Mouse (Mus musculus) adrenal gland, postnatal 4 days (tissue): ENCODE data around the gene Smyd4. TPM values are rescaled to one million over a fixed set of nuclear protein-coding genes. Genes with fewer than 3 reads are reported as not detected.

Experiments
- DNase-seq, 2 experiments: peaks; one replicate each; pipeline ENCODE4 v3.0.0; 2021 to 2022; ENCODE audit warnings: low spot score in 2 of 2, mixed read lengths in 2 of 2
- long read RNA-seq, 2 experiments: library from polyadenylated mRNA; stranded (forward); transcript quantifications; one replicate each; pipeline ENCODE4 v2.0.0; 2021
- total RNA-seq, 2 experiments: library from RNA; stranded (reverse); gene quantifications; 2 replicates each; pipeline ENCODE4 v1.2.3; 2021

Smyd4 gene
- 10 to 100 TPM; 11.4 to 12.3 TPM for total RNA-seq
- long read RNA-seq, experiment 1, partial matches to known transcripts: 4 of 9 reads
- long read RNA-seq, experiment 1, other reads (novel, unspliced or antisense): 4 of 9 reads
- long read RNA-seq, experiment 2, transcript Smyd4-201 (11 exons, 3,517 nt): major isoform, 8 of 20 reads
- long read RNA-seq, experiment 2, partial matches to known transcripts: 6 of 20 reads
- long read RNA-seq, experiment 2, other reads (novel, unspliced or antisense): 5 of 20 reads

DNA sequence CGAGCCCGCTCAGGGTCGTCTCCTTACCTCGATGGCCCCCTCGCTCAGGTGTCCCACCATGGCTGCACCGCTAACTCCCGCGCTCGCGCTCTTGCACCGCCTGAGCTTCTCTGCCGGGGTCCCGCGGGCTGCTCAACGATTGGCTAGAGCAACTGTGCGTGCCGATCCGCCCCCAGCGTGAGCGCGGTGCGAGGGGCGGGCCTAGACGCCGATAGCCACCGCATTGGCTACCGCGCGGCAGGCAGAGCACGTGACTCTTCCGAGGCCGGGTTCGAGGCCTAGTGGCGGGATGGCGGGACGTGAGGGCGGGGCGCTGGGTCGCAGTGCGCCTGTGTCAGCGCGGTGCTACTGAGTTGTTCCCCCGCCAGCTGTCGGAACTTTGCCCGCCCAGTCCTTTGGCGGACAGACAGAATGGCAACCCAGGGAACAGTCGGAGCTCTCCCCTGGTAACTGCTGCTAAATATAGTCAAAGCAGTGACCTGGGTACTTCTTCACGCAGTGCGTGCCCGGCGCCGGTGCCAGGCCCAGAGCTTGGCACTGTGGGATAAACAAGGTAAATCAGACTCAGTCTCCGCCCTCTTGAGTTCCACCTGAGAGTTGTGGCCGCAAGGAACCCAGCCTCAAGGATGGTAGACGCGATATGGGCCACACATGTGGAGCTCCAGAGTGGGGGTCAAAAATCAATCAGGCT, at the start of gene Smyd4, which contains the start of gene Rpa1:
Smyd4 (plus strand) TSS at position 235 of the 691 bp plus-strand sequence.
Rpa1 (minus strand) TSS at position 126 of the 691 bp plus-strand sequence.
- peak; percentile 88 to 90 for DNase-seq

DNA sequence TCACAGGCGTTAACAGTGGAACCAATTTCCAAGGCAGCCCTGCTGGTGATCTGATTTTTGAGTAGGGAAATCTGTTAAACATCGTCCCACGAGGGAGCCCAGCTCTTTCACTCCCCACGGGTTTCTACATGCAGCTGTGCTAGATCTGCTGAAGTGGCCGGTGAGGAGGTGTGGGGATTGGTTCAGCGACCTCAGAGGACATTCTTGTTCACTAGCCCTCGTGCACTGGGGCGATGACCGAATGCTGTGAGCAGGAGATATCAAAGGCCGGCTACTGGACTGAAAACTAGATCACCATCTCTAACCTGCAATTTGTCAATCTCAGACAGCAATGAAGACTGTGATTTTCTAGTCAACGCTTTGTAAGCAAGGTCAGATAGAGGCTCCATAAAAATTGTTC, 49.7 kb upstream of the Smyd4 start:
- DNase-seq: no peak

- no peak for DNase-seq
These were observed 48.4 kb upstream of the Smyd4 start for GRCm38 (mm10) chr11:75299786-75300185.

DNA sequence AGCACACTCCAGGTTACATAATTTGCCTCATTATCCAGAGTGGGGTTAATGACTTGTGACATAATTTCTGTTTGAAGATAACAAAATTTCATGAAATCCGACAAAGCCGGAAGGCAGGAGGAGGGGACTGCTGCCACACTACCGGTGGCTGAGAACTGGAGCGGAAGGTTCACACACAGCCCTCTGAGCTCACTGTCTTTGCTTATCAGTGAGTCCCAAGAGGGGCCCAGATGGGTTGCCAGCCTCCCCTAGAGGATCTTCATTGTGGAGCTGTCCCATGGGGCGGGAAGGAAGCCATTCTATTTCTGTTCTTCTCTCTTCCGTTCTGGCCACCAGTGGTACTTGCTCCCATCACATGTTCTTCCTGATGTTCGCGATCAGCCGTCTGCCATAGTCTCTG, 47.3 kb upstream of the Smyd4 start:
- no peak for DNase-seq

DNA sequence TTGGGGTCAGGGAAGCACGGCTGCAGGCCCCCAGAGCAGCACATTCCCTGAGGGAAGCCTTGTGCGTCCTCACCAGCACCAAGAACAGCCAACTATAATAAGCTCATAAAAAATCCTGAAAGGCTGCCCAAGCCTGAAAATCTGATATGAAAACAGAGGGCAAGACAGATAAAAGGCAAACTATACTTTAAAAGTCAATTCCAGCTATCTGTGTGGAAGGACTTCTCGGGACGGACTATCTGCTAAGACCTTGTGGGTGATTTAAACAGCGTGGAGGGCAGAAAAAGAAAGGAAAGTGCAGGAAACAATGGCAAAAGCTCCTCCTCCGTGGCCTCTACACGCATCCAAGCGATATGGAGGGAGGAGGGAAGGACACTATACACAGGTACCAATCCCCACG, 43.4 kb upstream of the Smyd4 start:
- no peak for DNase-seq

GRCm38 (mm10) chr11:75308650-75309049, 39.6 kb upstream of the Smyd4 start:
- no peak for DNase-seq

- no peak for DNase-seq
These were observed 37.4 kb upstream of the Smyd4 start for GRCm38 (mm10) chr11:75310813-75311212.

GRCm38 (mm10) chr11:75311751-75312150, 36.5 kb upstream of the Smyd4 start:
- no peak for DNase-seq

DNA sequence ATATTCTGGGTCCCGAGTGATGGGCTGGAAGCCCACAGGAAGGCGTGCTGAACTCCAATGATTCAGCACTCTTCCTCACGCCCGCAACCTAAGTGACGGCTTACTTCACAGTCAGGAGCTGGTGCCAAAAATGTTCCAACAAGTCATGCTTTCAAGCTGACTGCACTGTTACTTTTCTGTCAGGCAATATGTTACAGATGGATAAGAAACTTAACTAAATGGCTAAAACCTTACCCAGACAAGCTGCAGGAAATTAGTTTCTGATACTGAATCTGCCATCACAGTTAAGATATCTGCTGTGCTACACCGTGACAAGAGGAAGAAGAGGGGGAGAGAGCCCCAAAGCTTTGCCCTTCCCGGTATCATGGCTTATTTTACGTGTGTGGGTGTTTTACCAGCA, 34.4 kb upstream of the Smyd4 start:
- no peak for DNase-seq

DNA sequence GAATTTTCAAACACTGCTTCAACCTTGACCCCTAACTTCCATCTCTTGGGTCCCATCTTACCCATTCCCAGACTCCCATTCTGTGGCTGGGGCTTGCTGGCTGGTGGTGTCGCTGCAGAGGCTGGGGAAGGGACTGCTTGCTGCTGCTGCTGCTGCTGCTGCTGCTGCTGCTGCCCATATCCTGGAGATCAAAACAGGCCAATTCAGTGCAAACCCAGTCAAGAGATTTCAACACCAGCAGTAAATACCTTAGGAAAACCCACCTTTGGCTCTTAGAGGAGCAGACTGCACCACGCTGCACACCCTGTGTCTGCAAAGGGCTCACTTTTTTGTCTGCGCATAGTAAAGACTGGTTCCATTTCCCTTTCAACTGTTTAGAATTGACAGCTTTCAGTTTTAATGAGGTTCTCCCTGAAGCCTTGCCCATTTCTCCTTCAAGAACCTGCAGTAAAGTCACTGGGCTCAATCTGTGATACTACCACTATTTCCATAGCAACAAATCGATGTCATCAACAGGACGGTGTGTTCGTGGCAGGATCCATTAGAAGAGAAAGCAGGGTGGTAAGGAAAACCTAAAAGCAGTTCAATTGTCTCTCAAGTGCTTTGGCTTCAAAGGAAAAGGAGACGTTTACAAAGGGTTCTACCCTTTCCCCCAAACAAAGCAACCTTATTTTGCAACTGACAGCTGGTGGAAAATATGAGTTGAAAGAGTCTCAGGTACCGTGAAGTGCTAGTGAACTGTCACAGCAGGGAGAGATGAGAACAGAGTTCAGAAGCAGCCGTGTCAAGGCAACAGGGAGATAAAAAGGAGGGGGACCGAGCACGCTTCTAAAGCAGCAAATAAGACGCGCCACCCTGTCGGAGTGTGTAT, 29.6 kb upstream of the Smyd4 start:
- no peak for DNase-seq

DNA sequence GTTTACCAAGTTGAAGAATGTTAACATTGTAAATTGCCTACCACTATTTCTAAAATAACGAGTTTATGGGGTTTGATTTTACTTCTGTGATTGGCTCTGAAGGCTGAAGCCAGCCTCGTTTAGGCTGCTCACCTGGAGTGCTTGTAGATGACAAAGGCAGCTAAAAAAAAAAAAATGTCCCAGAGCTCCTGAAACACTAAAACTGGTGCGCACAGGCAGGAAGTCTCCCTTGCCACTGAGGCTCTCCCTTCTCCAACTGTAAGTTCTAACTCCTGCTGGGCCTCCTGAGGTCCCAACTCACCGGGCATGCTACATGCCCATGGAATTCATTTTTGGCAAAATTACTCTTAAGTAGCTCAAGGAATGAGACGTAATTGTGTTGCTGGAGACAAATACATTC, 29.0 kb upstream of the Smyd4 start:
- no peak for DNase-seq

- no peak for DNase-seq
These were observed 24.9 kb upstream of the Smyd4 start for GRCm38 (mm10) chr11:75323326-75323737.

GRCm38 (mm10) chr11:75324433-75324832, 23.8 kb upstream of the Smyd4 start:
- DNase-seq: no peak

- no peak for DNase-seq
These were observed 22.9 kb upstream of the Smyd4 start for GRCm38 (mm10) chr11:75325116-75325968.

GRCm38 (mm10) chr11:75325969-75326311, 22.3 kb upstream of the Smyd4 start:
- no peak for DNase-seq

DNA sequence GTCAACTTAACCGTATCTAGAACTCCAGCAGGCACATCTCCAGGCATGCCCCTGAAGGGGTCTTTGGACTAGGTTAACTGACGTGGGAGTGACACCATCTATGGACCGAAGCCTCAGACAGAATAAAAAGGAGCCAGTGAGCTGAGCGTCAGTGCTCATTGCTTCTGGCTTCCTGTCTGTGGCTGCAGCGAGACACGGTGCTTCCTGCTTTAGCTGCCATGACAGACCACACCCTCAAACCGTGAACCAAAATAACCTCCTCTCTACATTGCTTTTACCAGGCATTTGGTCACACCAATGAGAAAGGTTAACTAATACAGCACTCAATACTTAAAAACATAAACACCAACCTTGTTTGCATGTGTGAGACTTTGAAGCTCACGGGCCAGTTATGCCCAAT, 11.6 kb upstream of the Smyd4 start:
- no peak for DNase-seq

GRCm38 (mm10) chr11:75337246-75337645, 11.0 kb upstream of the Smyd4 start:
- DNase-seq: no peak

GRCm38 (mm10) chr11:75340076-75340475, 8.2 kb upstream of the Smyd4 start:
- no peak for DNase-seq

DNA sequence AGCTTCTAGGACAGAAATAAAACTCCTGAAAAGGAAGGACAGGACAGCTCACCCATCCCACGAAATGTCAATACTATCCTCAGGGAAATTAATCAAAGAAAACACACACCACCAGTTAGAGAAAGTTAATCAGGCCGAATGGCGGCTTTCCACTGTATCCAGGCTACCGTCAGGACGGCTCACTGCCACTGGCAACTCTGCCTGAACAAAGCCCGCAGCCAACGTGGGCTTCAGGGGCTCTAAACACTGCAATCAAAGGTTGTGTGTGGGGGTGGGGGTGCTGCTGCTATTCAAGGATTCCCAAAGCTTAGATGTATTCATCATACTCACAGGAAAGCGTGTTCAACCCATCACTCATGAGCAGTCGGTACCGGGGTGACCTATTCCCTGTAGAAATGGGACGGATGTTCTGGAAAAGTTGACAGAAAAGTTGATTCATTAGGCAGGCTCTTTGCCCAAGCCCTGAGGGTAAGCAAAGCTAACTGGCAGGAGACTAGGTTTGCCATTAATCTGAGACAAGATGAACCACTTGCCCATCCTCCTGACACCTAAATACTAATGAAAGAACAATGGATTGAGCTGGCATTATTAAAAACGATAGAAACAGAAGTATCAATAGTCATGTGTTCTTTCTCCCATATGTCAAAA, 7.4 kb upstream of the Smyd4 start:
- DNase-seq: no peak

GRCm38 (mm10) chr11:75343096-75343495, 5.1 kb upstream of the Smyd4 start:
- no peak for DNase-seq

DNA sequence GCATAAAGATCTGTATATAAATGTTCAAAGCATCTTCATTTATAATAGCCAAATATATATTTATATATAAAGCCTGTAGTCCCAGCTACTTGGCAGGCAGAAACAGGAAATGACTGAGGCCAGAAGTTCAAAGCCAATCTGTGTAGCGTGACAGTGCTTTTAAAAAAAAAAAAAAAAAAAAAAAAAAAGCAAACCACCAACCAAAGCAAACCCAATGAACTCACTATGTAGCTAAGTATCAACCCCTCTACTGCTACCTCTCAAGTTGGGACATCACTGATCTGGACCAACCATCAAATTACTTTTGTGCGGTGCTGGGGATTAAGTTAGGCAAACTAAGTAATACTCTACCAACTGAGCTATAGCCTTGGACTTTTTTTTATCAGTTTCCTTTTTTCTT, 4.1 kb upstream of the Smyd4 start:
- DNase-seq: no peak
